ENCODE assay signal across 9 mouse cellular contexts in genomic region chr12:54879211-54879610, GRCm38 (mm10). TPM values are rescaled to one million over a fixed set of nuclear protein-coding genes. Genes with fewer than 3 reads are reported as not detected.
DNase-seq lines count a peak whose midpoint lies in the region; ATAC-seq lines count a peak whose summit lies in the region.
"Had no signal": no experiment of that assay in that cellular context is flagged by ENCODE, and none has a peak within 500 bp of the region (broad histone marks: within the 10 kb centered on the region; RNA-seq: fewer than 3 reads in every experiment).

No protein-coding gene starts in this region.

- peak; percentile 74 for DNase-seq in thymus, postnatal 0 days (ENCODE audit: low spot score)
- DNase-seq in thymus, postnatal 4 days = peak; percentile 37
- DNase-seq in spleen, adult 12 weeks (ENCODE audit: low spot score) = no peak
- no peak for DNase-seq in yolk sac, embryonic 10.5 days (ENCODE audit: low spot score)
- DNase-seq in adrenal gland, postnatal 4 days (ENCODE audit: low spot score in 2 of 2) = no peak

- peak; percentile 29; the same call in 1 of the 2 replicates for ATAC-seq in common myeloid progenitor, adult 5-6 weeks (replicated peaks; ENCODE audit: low read depth, poor library complexity, severe bottlenecking)
- ATAC-seq in hematopoietic stem cell, adult 5-6 weeks (replicated peaks in 1 of 2; ENCODE audit: insufficient read depth in 1 of 2, low FRiP score in 2 of 2, low TSS enrichment in 1 of 2, low read depth in 1 of 2, poor library complexity in 2 of 2, severe bottlenecking in 2 of 2) = peak; percentile 17 to 27; a peak in 1 of 4 replicates
- ATAC-seq: forebrain, embryonic 13.5 days; Patski had no signal

RNA-seq across cellular contexts. Expression of gene Cfl2, which starts 16.5 kb away (rescaled TPM):
- total RNA-seq in common myeloid progenitor, adult 5-6 weeks (2017) = 18.6 and 39.9 TPM in 2 replicates
- 26.1 and 51.2 TPM in 2 replicates for total RNA-seq in hematopoietic stem cell, adult 5-6 weeks (2017)
- polyA plus RNA-seq in thymus, postnatal 0 days (2015; fragmentation: Nextera tagmentation; extraction: Ambion mirVana) = 79.4 and 84.0 TPM in 2 replicates
- total RNA-seq in adrenal gland, postnatal 4 days (2021) = 100 to 1,000 TPM; 172 to 180 TPM

Comparison
In these comparisons a context has a peak if more than half of its experiments do, and no peak if none do; other contexts are left out.
1. DNase-seq: peak in thymus, postnatal 0 days (single experiment) and thymus, postnatal 4 days (single experiment); none in spleen, adult 12 weeks (single experiment), yolk sac, embryonic 10.5 days (single experiment) and adrenal gland, postnatal 4 days (0 of 2).